Mouse (Mus musculus) MEL (cell line): ENCODE data around the gene Abcg3. TPM values are rescaled to one million over a fixed set of nuclear protein-coding genes. Genes with fewer than 3 reads are reported as not detected.

Experiments used
- DNase-seq: peaks from one replicate; pipeline ENCODE4 v3.0.0; 2011; ENCODE audit warnings: low read depth, low spot score
- H3K27ac ChIP-seq: 2 replicates; pipeline ENCODE4 v1.5.1; 2012; ENCODE audit warnings: low read depth, mild to moderate bottlenecking, control low read depth, low read length, moderate library complexity; ENCODE audit not compliant: control insufficient read depth
- H3K27me3 ChIP-seq, 2 experiments: fragments of 150-350 bp in 1 of 2; sonication (generic) in 1 of 2; 2 replicates each; pipeline ENCODE4 v1.6.1; 2012; ENCODE audit warnings: low read length in 2 of 2, mild to moderate bottlenecking in 2 of 2, improper control_type of control experiment in 1 of 2, moderate library complexity in 1 of 2; ENCODE audit not compliant: insufficient read depth in 2 of 2, control insufficient read depth in 1 of 2
- H3K36me3 ChIP-seq, 2 experiments: 2 replicates each; pipeline ENCODE4 v1.6.1; 2012 to 2014; ENCODE audit warnings: low read length in 2 of 2, improper control_type of control experiment in 1 of 2, inconsistent platforms in 1 of 2, mild to moderate bottlenecking in 1 of 2; ENCODE audit not compliant: insufficient read depth in 2 of 2, control insufficient read depth in 1 of 2
- H3K4me1 ChIP-seq, 2 experiments: fragments of 150-350 bp in 1 of 2; sonication (generic) in 1 of 2; 2 replicates each; pipeline ENCODE4 v1.6.1; 2012; ENCODE audit warnings: low read length in 2 of 2, improper control_type of control experiment in 1 of 2, mild to moderate bottlenecking in 1 of 2; ENCODE audit not compliant: insufficient read depth in 2 of 2, control insufficient read depth in 1 of 2
- H3K4me3 ChIP-seq, 2 experiments: fragments of 150-350 bp in 1 of 2; sonication (generic) in 1 of 2; 2 replicates each; pipeline ENCODE4 v1.5.1; 2012; ENCODE audit warnings: low read depth in 2 of 2, low read length in 2 of 2, mild to moderate bottlenecking in 2 of 2, moderate library complexity in 2 of 2, control low read depth in 1 of 2, improper control_type of control experiment in 1 of 2; ENCODE audit not compliant: control insufficient read depth in 1 of 2, insufficient read depth in 1 of 2
- H3K79me2 ChIP-seq: 2 replicates; pipeline ENCODE4 v1.6.1; 2012; ENCODE audit warnings: mild to moderate bottlenecking, low read length, moderate library complexity; ENCODE audit not compliant: control insufficient read depth, poor library complexity, insufficient read depth
- H3K9ac ChIP-seq: 2 replicates; pipeline ENCODE4 v1.6.1; 2012; ENCODE audit warnings: low read depth, mild to moderate bottlenecking, control low read depth, low read length, moderate library complexity; ENCODE audit not compliant: control insufficient read depth, poor library complexity, severe bottlenecking
- H3K9me3 ChIP-seq: fragments of 150-350 bp; sonication (generic); replicated peaks from 2 replicates; pipeline ENCODE4 v1.6.1; 2012; ENCODE audit warnings: mild to moderate bottlenecking, low read length, improper control_type of control experiment, moderate library complexity; ENCODE audit not compliant: insufficient read depth
- CHD2 ChIP-seq: IDR thresholded peaks from 2 replicates; pipeline ENCODE4 v1.6.1; 2011; ENCODE audit warnings: low read length, improper control_type of control experiment
- CTCF ChIP-seq, 3 experiments: IDR thresholded peaks in 2 of 3; conservative IDR thresholded peaks in 1 of 3; 2 replicates each; pipeline ENCODE4 v1.5.1; 2011 to 2012; ENCODE audit warnings: low read length in 3 of 3, low read depth in 2 of 3, mild to moderate bottlenecking in 2 of 3, improper control_type of control experiment in 1 of 3, inconsistent platforms in 1 of 3, mixed read lengths in 1 of 3, moderate library complexity in 1 of 3; ENCODE audit not compliant: control insufficient read depth in 1 of 3, insufficient read depth in 1 of 3, poor library complexity in 1 of 3, severe bottlenecking in 1 of 3
- EP300 ChIP-seq, 2 experiments: IDR thresholded peaks; 2 replicates each; pipeline ENCODE4 v1.6.1; 2011; ENCODE audit warnings: improper control_type of control experiment in 2 of 2, low read length in 2 of 2, low read depth in 1 of 2, mild to moderate bottlenecking in 1 of 2
- ETS1 ChIP-seq: IDR thresholded peaks from 2 replicates; pipeline ENCODE4 v1.6.1; 2012; ENCODE audit warnings: low read depth, mild to moderate bottlenecking, inconsistent platforms, low read length, improper control_type of control experiment, moderate library complexity
- MAFK ChIP-seq: IDR thresholded peaks from 2 replicates; pipeline ENCODE4 v1.6.1; 2011; ENCODE audit warnings: low read depth, mild to moderate bottlenecking, low read length, improper control_type of control experiment, borderline replicate concordance
- MAX ChIP-seq: IDR thresholded peaks from 2 replicates; pipeline ENCODE4 v1.6.1; 2011; ENCODE audit warnings: low read length, improper control_type of control experiment
- MAZ ChIP-seq: IDR thresholded peaks from 2 replicates; pipeline ENCODE4 v1.6.1; 2012; ENCODE audit warnings: low read depth, mild to moderate bottlenecking, inconsistent platforms, low read length, improper control_type of control experiment
- POLR2A ChIP-seq, 2 experiments: IDR thresholded peaks; 2 replicates each; pipeline ENCODE4 v1.6.1; 2011 to 2012; ENCODE audit warnings: low read length in 2 of 2, mild to moderate bottlenecking in 2 of 2, control low read depth in 1 of 2, improper control_type of control experiment in 1 of 2, low read depth in 1 of 2, moderate library complexity in 1 of 2; ENCODE audit not compliant: control insufficient read depth in 1 of 2, insufficient read depth in 1 of 2, poor library complexity in 1 of 2
- SIN3A ChIP-seq: IDR thresholded peaks from 2 replicates; pipeline ENCODE4 v1.6.1; 2012; ENCODE audit warnings: low read length, improper control_type of control experiment, inconsistent platforms
- TAL1 ChIP-seq: IDR thresholded peaks from 2 replicates; pipeline ENCODE4 v1.6.1; 2012; ENCODE audit warnings: mild to moderate bottlenecking, inconsistent platforms, low read length, moderate library complexity, mixed read lengths
- TBP ChIP-seq: IDR thresholded peaks from 2 replicates; pipeline ENCODE4 v1.8.0; 2011; ENCODE audit warnings: low read depth, low read length, improper control_type of control experiment
- TCF12 ChIP-seq: IDR thresholded peaks from 2 replicates; pipeline ENCODE4 v1.6.1; 2014; ENCODE audit warnings: low read depth, mild to moderate bottlenecking, inconsistent platforms, low read length, improper control_type of control experiment, moderate library complexity
- ZKSCAN1 ChIP-seq: IDR thresholded peaks from 2 replicates; pipeline ENCODE4 v1.6.1; 2012; ENCODE audit warnings: low read depth, mild to moderate bottlenecking, inconsistent platforms, low read length, improper control_type of control experiment, moderate library complexity
- polyA plus RNA-seq, 2 experiments: library from polyadenylated mRNA; stranded (reverse) in 1 of 2; unstranded in 1 of 2; fragments of >175 nt in 1 of 2; fragments of >200 nt in 1 of 2; gene quantifications; 2 replicates each; pipeline versions ENCODE4 v1.2.1 to v1.2.4; 2012; ENCODE audit warnings: low replicate concordance in 2 of 2, low read depth in 1 of 2; ENCODE audit not compliant: insufficient read length in 2 of 2, insufficient read depth in 1 of 2, missing spikeins in 1 of 2
- total RNA-seq: library from RNA; depleted of rRNA; stranded (reverse); fragments of 300-350 nt; gene quantifications from 2 replicates; pipeline ENCODE4 v1.2.3, GENCODE M21; 2012

Abcg3 gene
- total and polyA plus RNA-seq, 3 experiments: not detected

- TF ChIP-seq ETS1 (peak; percentile 39; the same call in 1 of the 2 replicates), EP300 (IDR thresholded peaks at IDR 0.05; ENCODE audit: low read depth in 1 of 2, low read length in 2 of 2) (peak in 1 of 2 experiments; percentile 36; a peak in 1 of 4 replicates), TCF12 (peak; percentile 42; the same call in 1 of the 2 replicates), TBP (no peak), POLR2A (IDR thresholded peaks at IDR 0.05; ENCODE audit: control insufficient read depth in 1 of 2, insufficient read depth in 1 of 2, low read depth in 1 of 2, low read length in 2 of 2, poor library complexity in 1 of 2) (no peak)
- Histone ChIP-seq H3K36me3 (no peaks in the 10 kb centered on the region), H3K79me2 (no peaks in the 10 kb centered on the region), H3K27ac (no peak overlapping the region), H3K9me3 (no peaks in the 10 kb centered on the region), H3K4me3 (no peak overlapping the region), H3K9ac (no peak overlapping the region), H3K4me1 (no peaks in the 10 kb centered on the region), H3K27me3 (no peaks in the 10 kb centered on the region; a peak in 1 of 4 replicates)
- DNase-seq: peak; percentile 15
Measured at GRCm38 (mm10) chr5:104979040-104979513, 3.4 kb downstream of the Abcg3 start.

DNA sequence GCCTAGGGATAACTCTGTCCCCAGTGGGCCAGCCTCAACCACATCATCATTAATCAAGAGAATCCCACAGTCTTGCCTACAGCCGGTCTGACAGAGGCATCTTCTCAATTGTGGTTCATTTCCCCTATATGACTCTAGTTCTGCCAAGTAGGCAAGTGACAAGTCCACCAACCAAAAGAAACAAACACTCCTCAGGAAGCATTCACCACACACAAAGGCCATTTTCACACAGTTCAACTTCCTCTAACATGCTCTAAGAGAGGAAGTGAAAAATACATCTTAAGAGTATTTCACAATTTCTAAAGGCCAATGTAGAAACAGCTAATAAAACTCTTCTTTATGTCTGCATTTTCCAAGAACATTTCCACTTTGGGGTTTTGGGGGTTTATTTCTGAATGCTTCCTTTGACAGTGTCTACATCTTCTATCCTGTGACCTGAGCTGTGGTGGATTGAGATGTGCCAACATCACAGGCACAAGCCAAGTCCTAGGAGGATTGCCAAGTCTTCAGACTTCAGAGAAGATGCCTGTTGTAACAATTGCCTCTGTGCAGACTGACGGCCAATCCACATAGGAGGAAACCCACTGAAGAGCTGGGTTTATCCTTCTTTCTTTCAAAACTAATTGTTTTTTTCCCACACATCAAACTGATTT is 24.3 kb downstream of the Abcg3 start:
- Histone ChIP-seq H3K36me3 (no peaks in the 10 kb centered on the region), H3K9ac (no peak overlapping the region), H3K79me2 (no peaks in the 10 kb centered on the region), H3K27ac (no peak overlapping the region), H3K4me3 (no peak overlapping the region), H3K4me1 (no peaks in the 10 kb centered on the region), H3K27me3 (no peaks in the 10 kb centered on the region), H3K9me3 (no peaks in the 10 kb centered on the region)
- DNase-seq: no peak
- TF ChIP-seq CHD2 (no peak), TAL1 (no peak), CTCF (IDR thresholded peaks at IDR 0.05 in 2 of 3, conservative IDR thresholded peaks at IDR 0.05 in 1 of 3; ENCODE audit: control insufficient read depth in 1 of 3, insufficient read depth in 1 of 3, low read depth in 2 of 3, low read length in 3 of 3, poor library complexity in 1 of 3, severe bottlenecking in 1 of 3) (no peak)

GRCm38 (mm10) chr5:104955208-104955607 is 27.3 kb downstream of the Abcg3 start:
- no peak for DNase-seq
- Histone ChIP-seq H3K9ac (no peak overlapping the region), H3K79me2 (no peaks in the 10 kb centered on the region), H3K4me3 (no peak overlapping the region), H3K4me1 (no peaks in the 10 kb centered on the region), H3K27ac (no peak overlapping the region), H3K36me3 (no peaks in the 10 kb centered on the region), H3K9me3 (no peaks in the 10 kb centered on the region), H3K27me3 (no peaks in the 10 kb centered on the region)
- TF ChIP-seq MAZ: no peak
- TF ChIP-seq ZKSCAN1: no peak
- no peak for TF ChIP-seq CTCF (IDR thresholded peaks at IDR 0.05 in 2 of 3, conservative IDR thresholded peaks at IDR 0.05 in 1 of 3; ENCODE audit: control insufficient read depth in 1 of 3, insufficient read depth in 1 of 3, low read depth in 2 of 3, low read length in 3 of 3, poor library complexity in 1 of 3, severe bottlenecking in 1 of 3)
- TF ChIP-seq MAFK: no peak
- no peak for TF ChIP-seq SIN3A
- TF ChIP-seq MAX: no peak
- no peak for TF ChIP-seq ETS1
